Mouse (Mus musculus) gastrocnemius, adult 2 months (tissue): ENCODE data around the gene Vmn2r80. TPM values are rescaled to one million over a fixed set of nuclear protein-coding genes. Genes with fewer than 3 reads are reported as not detected.
"Not testable (repeated sequence)": the region's sequence is repeated elsewhere in the genome, so short reads cannot be mapped to it uniquely, and the experiment has no call there.

ENCODE experiments used
- DNase-seq: peaks from one replicate; pipeline ENCODE4 v3.0.0; 2022
- H3K27ac ChIP-seq: fragments of 200-600 bp; 2 replicates; pipeline ENCODE4 v1.8.1; 2022; ENCODE audit warnings: mild to moderate bottlenecking
- H3K4me3 ChIP-seq: fragments of 200-600 bp; 2 replicates; pipeline ENCODE4 v1.8.1; 2022; ENCODE audit warnings: mild to moderate bottlenecking, moderate library complexity
- CTCF ChIP-seq: fragments of 200-600 bp; IDR thresholded peaks from 2 replicates; pipeline ENCODE4 v1.8.1; 2022; ENCODE audit warnings: antibody characterized with exemption, mild to moderate bottlenecking, moderate library complexity
- intact Hi-C: fragments of 180-260 bp; cut with DNase I; formaldehyde crosslinking; loops from one replicate; pipeline ENCODE4 v1.15.1; 2025
- long read RNA-seq, 2 experiments: library from polyadenylated mRNA; stranded (forward); transcript quantifications; one replicate each; pipeline ENCODE4 v2.0.0; 2021
- total RNA-seq, 2 experiments: library from RNA; stranded (reverse); gene quantifications; 2 replicates each; pipeline ENCODE4 v1.2.3; 2021

Gene Vmn2r80
- not detected for total RNA-seq
- long read RNA-seq, experiment 1, result 0 reads
- long read RNA-seq, experiment 2, result 0 reads

GRCm38 (mm10) chr10:79148469-79148868 lies at the start of gene Vmn2r80:
TSS of gene Vmn2r80 (plus strand) at chr10:79148769.
- DNase-seq, intact Hi-C loops, H3K27ac ChIP-seq, H3K4me3 ChIP-seq: not testable (repeated sequence)

- H3K27ac ChIP-seq, result no peak overlapping the region
- intact Hi-C loops, result no loop called here
Measured at GRCm38 (mm10) chr10:79106325-79107282, 42.0 kb upstream of the Vmn2r80 start.

GRCm38 (mm10) chr10:79107531-79107930 lies 41.0 kb upstream of the Vmn2r80 start:
- DNase-seq, result no peak
- no peak for TF ChIP-seq CTCF
- intact Hi-C loops, result no loop called here
- Histone ChIP-seq H3K27ac (no peak overlapping the region), H3K4me3 (no peak overlapping the region)

More at GRCm38 (mm10) chr10:79106325-79107282, 42.0 kb upstream of the Vmn2r80 start:
- TF ChIP-seq CTCF, result no peak
- no peak for DNase-seq
- H3K4me3 ChIP-seq, result no peak overlapping the region

DNA sequence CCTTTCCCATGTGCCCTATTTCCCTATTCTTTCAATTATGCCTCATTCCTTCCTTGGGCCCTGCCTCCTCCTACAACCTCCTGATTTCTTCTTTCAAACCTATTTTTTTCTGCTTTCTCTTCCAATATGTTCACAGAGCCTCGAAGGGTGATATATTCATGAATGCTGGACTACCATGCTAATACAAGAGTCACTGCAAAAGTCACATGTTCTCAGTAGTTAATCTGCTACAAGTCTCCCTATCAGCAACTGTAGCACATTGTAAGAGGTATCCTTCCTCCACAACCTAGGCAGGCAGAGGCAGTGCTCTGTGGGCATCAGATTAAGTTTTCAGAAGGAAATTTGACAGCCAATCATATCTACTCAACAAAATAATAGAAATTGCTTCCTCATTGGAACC lies 39.4 kb upstream of the Vmn2r80 start:
- DNase-seq, result no peak
- no peak overlapping the region for H3K4me3 ChIP-seq
- no peak for TF ChIP-seq CTCF
- intact Hi-C loops, result no loop called here
- no peak overlapping the region for H3K27ac ChIP-seq

DNA sequence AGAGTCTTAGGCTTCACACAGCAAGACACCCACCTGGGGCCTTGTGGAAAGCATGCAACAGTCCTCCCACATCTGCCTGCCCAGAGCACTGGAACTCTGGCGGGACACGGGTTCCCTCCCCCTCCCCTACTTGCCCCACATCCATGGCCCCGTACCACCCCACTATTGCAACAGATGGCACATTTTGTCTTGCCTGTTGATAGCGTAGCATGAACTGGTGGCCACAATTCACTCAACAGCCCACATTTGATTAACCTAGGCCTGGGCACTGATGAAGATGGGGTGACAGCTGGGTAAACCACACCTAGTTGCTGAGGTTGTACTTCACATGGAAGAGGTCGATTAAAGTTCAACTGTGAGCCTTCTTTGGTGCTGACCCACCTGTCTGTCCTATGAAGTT lies 38.1 kb upstream of the Vmn2r80 start:
- intact Hi-C loops, result no loop called here
- no peak overlapping the region for H3K27ac ChIP-seq
- no peak overlapping the region for H3K4me3 ChIP-seq
- DNase-seq, result no peak
- TF ChIP-seq CTCF, result no peak

DNA sequence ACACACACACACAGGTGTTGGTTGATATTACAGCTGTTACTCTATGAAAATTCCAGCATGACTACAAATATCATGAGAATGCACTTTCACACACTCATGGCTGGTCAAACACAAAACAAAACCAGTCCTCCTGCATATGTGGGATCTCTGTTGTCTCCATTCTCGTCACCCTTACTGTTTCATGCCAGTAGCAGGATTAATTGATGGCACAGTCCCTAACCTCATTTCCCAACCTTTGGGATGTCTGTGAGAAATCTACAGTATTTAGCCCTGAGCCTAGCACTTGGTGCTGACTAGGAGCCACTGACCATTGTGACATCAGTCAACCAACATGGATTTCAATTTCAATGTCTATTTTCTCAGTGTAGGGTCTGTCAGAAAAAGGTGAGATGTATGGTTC lies 33.5 kb upstream of the Vmn2r80 start:
- intact Hi-C loops, result no loop called here
- H3K27ac ChIP-seq, result no peak overlapping the region
- DNase-seq, result no peak
- TF ChIP-seq CTCF, result no peak
- H3K4me3 ChIP-seq, result no peak overlapping the region

DNA sequence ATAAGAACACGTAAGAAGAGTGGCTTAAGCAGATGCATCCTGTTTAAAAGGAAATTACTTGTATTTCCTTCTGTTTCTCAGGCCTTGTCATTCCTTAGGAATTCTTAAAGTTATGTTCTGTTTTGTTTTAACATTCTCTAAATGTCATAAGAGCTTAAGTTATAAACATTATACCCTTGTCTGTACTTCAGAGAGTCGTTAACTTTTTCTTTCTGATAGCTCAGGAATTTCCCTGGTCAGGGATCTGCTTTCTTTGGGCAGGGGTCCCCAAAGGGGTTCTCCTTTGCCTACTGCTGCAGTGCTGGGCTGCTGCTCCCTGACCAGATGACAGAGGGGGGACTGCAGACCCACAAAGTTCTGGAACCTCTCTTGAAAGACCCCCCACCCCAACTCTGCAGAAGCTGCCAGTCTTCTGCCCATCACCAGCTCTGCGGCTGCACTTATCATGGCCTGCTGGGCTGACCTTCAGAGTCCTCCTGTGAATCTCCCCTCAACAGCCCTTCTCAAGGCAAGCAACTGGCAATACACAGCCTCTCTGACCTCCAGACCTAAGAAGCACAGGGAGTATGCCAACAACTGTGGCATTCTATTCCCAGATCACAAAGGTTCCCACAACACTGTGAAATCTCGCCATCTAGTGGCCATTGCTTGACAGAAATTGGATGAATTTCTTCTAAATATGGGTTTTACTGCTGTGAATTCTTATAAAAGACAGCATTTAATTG lies 32.3 kb upstream of the Vmn2r80 start:
- intact Hi-C loops, result loop anchor here (1.0 kb wide), 1 partner anchor 360 kb away; no protein-coding TSS in a partner anchor
- Histone ChIP-seq H3K27ac (no peak overlapping the region), H3K4me3 (no peak overlapping the region)
- DNase-seq, result peak; percentile 37
- TF ChIP-seq CTCF, result peak; percentile 78

GRCm38 (mm10) chr10:79151602-79152001 lies 3.0 kb downstream of the Vmn2r80 start:
- intact Hi-C loops, result no loop called here
- Histone ChIP-seq H3K27ac (no peak overlapping the region), H3K4me3 (no peak overlapping the region)
- TF ChIP-seq CTCF, result no peak
- no peak for DNase-seq

DNA sequence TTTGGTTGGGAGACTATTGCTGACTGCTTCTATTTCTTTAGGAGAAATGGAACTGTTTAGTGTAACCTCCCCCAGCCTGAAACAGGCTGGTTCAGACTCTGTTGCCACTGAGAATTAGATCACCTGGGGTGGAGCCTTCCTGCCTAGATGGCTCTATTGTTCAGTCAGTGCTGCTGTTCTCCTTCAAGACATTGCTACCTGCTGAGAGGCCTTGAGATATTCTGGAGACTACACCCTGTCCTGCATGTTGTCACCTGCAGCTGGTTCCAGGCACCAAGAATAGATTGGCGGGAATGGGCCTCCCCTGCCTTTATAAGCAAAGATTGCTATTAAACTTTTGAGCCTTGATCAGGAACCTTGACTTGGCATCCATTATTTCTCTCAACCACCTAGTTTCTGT lies 51.4 kb downstream of the Vmn2r80 start:
- DNase-seq, H3K27ac ChIP-seq, H3K4me3 ChIP-seq, intact Hi-C loops: not testable (repeated sequence)

GRCm38 (mm10) chr10:79220432-79220831 lies 71.9 kb downstream of the Vmn2r80 start:
- intact Hi-C loops, result no loop called here
- TF ChIP-seq CTCF, result no peak
- no peak for DNase-seq
- no peak overlapping the region for H3K4me3 ChIP-seq
- no peak overlapping the region for H3K27ac ChIP-seq

GRCm38 (mm10) chr10:79221606-79222005 lies 73.0 kb downstream of the Vmn2r80 start:
- H3K27ac ChIP-seq, result no peak overlapping the region
- H3K4me3 ChIP-seq, result no peak overlapping the region
- TF ChIP-seq CTCF, result no peak
- DNase-seq, result no peak
- intact Hi-C loops, result no loop called here

DNA sequence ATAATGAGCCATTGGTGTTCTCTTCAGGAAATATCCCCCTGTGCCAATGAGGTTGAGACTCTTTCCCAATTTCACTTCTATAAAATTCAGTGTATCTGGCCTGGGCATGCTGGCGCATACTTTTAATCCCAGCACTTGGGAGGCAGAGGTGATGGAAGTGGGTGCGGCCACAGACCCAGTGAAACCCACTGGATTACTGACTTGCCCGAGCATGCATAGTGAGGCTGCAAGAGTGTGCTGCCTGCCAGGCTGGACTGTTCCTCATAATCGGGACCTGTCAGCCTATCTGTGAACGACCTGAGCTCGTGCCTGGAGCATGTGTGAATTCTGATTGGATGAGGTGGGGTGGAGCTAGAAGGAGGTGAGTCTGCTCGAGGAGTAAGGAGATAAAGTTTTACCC lies 73.6 kb downstream of the Vmn2r80 start:
- no peak for DNase-seq
- Histone ChIP-seq H3K27ac (no peak overlapping the region), H3K4me3 (no peak overlapping the region)
- TF ChIP-seq CTCF, result no peak
- intact Hi-C loops, result no loop called here

Other genes starting within 250 kb of the Vmn2r80 start
- gene Olfr1354, start 235.6 kb upstream of the Vmn2r80 start, total RNA-seq, result not detected
- gene Olfr8, start 198.1 kb upstream of the Vmn2r80 start, total RNA-seq, result not detected
- gene Olfr1353, start 185.5 kb upstream of the Vmn2r80 start, total RNA-seq, result not detected
- gene Olfr1352, start 167.7 kb upstream of the Vmn2r80 start, total RNA-seq, result not detected
- not detected for gene Olfr1351, start 136.3 kb upstream of the Vmn2r80 start, total RNA-seq
- not detected for gene Olfr57, start 120.0 kb upstream of the Vmn2r80 start, total RNA-seq
- 10 to 100 TPM in 1 of 2 experiments, 1 to 10 TPM in 1; 9.8 to 12.6 TPM for gene 2610008E11Rik, start 51.2 kb upstream of the Vmn2r80 start, total RNA-seq
- not detected for gene Vmn2r81, start 98.9 kb downstream of the Vmn2r80 start, total RNA-seq
- gene Vmn2r82, start 207.8 kb downstream of the Vmn2r80 start, total RNA-seq, result not detected